Mouse (Mus musculus): ENCODE measurements around the gene Olfr1076. TPM values are rescaled to one million over a fixed set of nuclear protein-coding genes. Genes with fewer than 3 reads are reported as not detected.
A peak's percentile ranks its signal among the peaks of the same experiment; 100 is the strongest.
"Not testable (repeated sequence)": the region's sequence is repeated elsewhere in the genome, so short reads cannot be mapped to it uniquely, and the experiment has no call there.

Olfr1076 gene
- not detected in 2 replicates for polyA plus RNA-seq (2014; fragmentation: Nextera tagmentation; extraction: Ambion mirVana)

GRCm38 (mm10) chr2:86508161-86508560 is at the start of gene Olfr1076:
Gene Olfr1076, plus strand, starts transcription at chr2:86508461.
- no peak for ATAC-seq (ENCODE audit: insufficient number of reproducible peaks, insufficient read depth, low FRiP score, low read depth)
- 66% methylated on average over 1 of the region's 1 CpGs for WGBS
- no peaks in the 10 kb centered on the region for H3K4me1 ChIP-seq (ENCODE audit: control insufficient read depth in 2 of 2, insufficient read depth in 2 of 2, low read length in 2 of 2)

GRCm38 (mm10) chr2:86460434-86460833 is 47.8 kb upstream of the Olfr1076 start:
- no peak for ATAC-seq (ENCODE audit: insufficient number of reproducible peaks, insufficient read depth, low FRiP score, low read depth)
- Histone ChIP-seq H3K9me3 (ENCODE audit: control insufficient read depth, low read length) (no peaks in the 10 kb centered on the region), H3K9ac (ENCODE audit: low read length) (no peak overlapping the region), H3K4me3 (ENCODE audit: control insufficient read depth in 1 of 2, insufficient read depth in 1 of 2, low read depth in 1 of 2, low read length in 2 of 2) (no peak overlapping the region), H3K27ac (replicated peaks in 1 of 2; ENCODE audit: control insufficient read depth in 1 of 2, insufficient read depth in 1 of 2, low read depth in 2 of 2, low read length in 2 of 2) (no peak overlapping the region), H3K4me2 (ENCODE audit: low read length) (no peak overlapping the region), H3K36me3 (ENCODE audit: control insufficient read depth, insufficient read depth, low read length) (no peaks in the 10 kb centered on the region), H3K27me3 (ENCODE audit: control insufficient read depth, insufficient read depth, low read length) (no peaks in the 10 kb centered on the region), H3K4me1 (ENCODE audit: control insufficient read depth in 2 of 2, insufficient read depth in 2 of 2, low read length in 2 of 2) (no peaks in the 10 kb centered on the region)
- WGBS, result 43% methylated on average over 1 of the region's 1 CpGs

More at GRCm38 (mm10) chr2:86508161-86508560, at the start of gene Olfr1076:
- H3K4me2 ChIP-seq (ENCODE audit: low read length), result no peak within 1 kb of the TSS
- H3K9ac ChIP-seq (ENCODE audit: low read length), result no peak within 1 kb of the TSS
- H3K36me3 ChIP-seq (ENCODE audit: control insufficient read depth, insufficient read depth, low read length), result no peaks in the 10 kb centered on the region
- H3K27ac ChIP-seq (replicated peaks in 1 of 2; ENCODE audit: control insufficient read depth in 1 of 2, insufficient read depth in 1 of 2, low read depth in 2 of 2, low read length in 2 of 2), result no peak within 1 kb of the TSS
- H3K27me3 ChIP-seq (ENCODE audit: control insufficient read depth, insufficient read depth, low read length), result no peaks in the 10 kb centered on the region
- no peak within 1 kb of the TSS for H3K4me3 ChIP-seq (ENCODE audit: control insufficient read depth in 1 of 2, insufficient read depth in 1 of 2, low read depth in 1 of 2, low read length in 2 of 2)
- no peaks in the 10 kb centered on the region for H3K9me3 ChIP-seq (ENCODE audit: control insufficient read depth, low read length)

- 31% methylated on average over 10 of the region's 10 CpGs for WGBS
- Histone ChIP-seq H3K27me3 (ENCODE audit: control insufficient read depth, insufficient read depth, low read length) (no peaks in the 10 kb centered on the region), H3K4me1 (ENCODE audit: control insufficient read depth in 2 of 2, insufficient read depth in 2 of 2, low read length in 2 of 2) (no peaks in the 10 kb centered on the region), H3K4me3 (ENCODE audit: control insufficient read depth in 1 of 2, insufficient read depth in 1 of 2, low read depth in 1 of 2, low read length in 2 of 2) (peak overlapping the region in 1 of 2 experiments; percentile 18; a peak in 1 of 4 replicates), H3K4me2 (ENCODE audit: low read length) (peak overlapping the region; percentile 47), H3K36me3 (ENCODE audit: control insufficient read depth, insufficient read depth, low read length) (no peaks in the 10 kb centered on the region), H3K9me3 (ENCODE audit: control insufficient read depth, low read length) (no peaks in the 10 kb centered on the region), H3K27ac (replicated peaks in 1 of 2; ENCODE audit: control insufficient read depth in 1 of 2, insufficient read depth in 1 of 2, low read depth in 2 of 2, low read length in 2 of 2) (no peak overlapping the region), H3K9ac (ENCODE audit: low read length) (no peak overlapping the region)
- ATAC-seq (ENCODE audit: insufficient number of reproducible peaks, insufficient read depth, low FRiP score, low read depth), result no peak
Observed at GRCm38 (mm10) chr2:86464442-86465109, 43.7 kb upstream of the Olfr1076 start.

GRCm38 (mm10) chr2:86487286-86487685 is 21.0 kb upstream of the Olfr1076 start, which contains the start of gene Olfr228:
Gene Olfr228, minus strand, starts transcription at chr2:86487386.
- no peak for ATAC-seq (ENCODE audit: insufficient number of reproducible peaks, insufficient read depth, low FRiP score, low read depth)
- 29% methylated on average over 1 of the region's 1 CpGs for WGBS

GRCm38 (mm10) chr2:86530991-86531390 is 22.7 kb downstream of the Olfr1076 start:
- no peak overlapping the region for H3K4me2 ChIP-seq (ENCODE audit: low read length)
- no peak for ATAC-seq (ENCODE audit: insufficient number of reproducible peaks, insufficient read depth, low FRiP score, low read depth)
- no peak overlapping the region for H3K27ac ChIP-seq (replicated peaks in 1 of 2; ENCODE audit: control insufficient read depth in 1 of 2, insufficient read depth in 1 of 2, low read depth in 2 of 2, low read length in 2 of 2)
- no peaks in the 10 kb centered on the region for H3K27me3 ChIP-seq (ENCODE audit: control insufficient read depth, insufficient read depth, low read length)
- H3K36me3 ChIP-seq (ENCODE audit: control insufficient read depth, insufficient read depth, low read length), result no peaks in the 10 kb centered on the region
- WGBS, result 72% methylated on average over 1 of the region's 1 CpGs
- no peak overlapping the region for H3K9ac ChIP-seq (ENCODE audit: low read length)
- no peak overlapping the region for H3K4me3 ChIP-seq (ENCODE audit: control insufficient read depth in 1 of 2, insufficient read depth in 1 of 2, low read depth in 1 of 2, low read length in 2 of 2)
- no peaks in the 10 kb centered on the region for H3K4me1 ChIP-seq (ENCODE audit: control insufficient read depth in 2 of 2, insufficient read depth in 2 of 2, low read length in 2 of 2)
- no peaks in the 10 kb centered on the region for H3K9me3 ChIP-seq (ENCODE audit: control insufficient read depth, low read length)

More at GRCm38 (mm10) chr2:86487286-86487685, 21.0 kb upstream of the Olfr1076 start, which contains the start of gene Olfr228:
- no peaks in the 10 kb centered on the region for H3K27me3 ChIP-seq (ENCODE audit: control insufficient read depth, insufficient read depth, low read length)
- H3K4me1 ChIP-seq (ENCODE audit: control insufficient read depth in 2 of 2, insufficient read depth in 2 of 2, low read length in 2 of 2), result no peaks in the 10 kb centered on the region
- H3K9ac ChIP-seq (ENCODE audit: low read length), result no peak within 1 kb of the TSS
- H3K36me3 ChIP-seq (ENCODE audit: control insufficient read depth, insufficient read depth, low read length), result no peaks in the 10 kb centered on the region
- H3K27ac ChIP-seq (replicated peaks in 1 of 2; ENCODE audit: control insufficient read depth in 1 of 2, insufficient read depth in 1 of 2, low read depth in 2 of 2, low read length in 2 of 2), result no peak within 1 kb of the TSS
- H3K4me2 ChIP-seq (ENCODE audit: low read length), result no peak within 1 kb of the TSS
- H3K4me3 ChIP-seq (ENCODE audit: control insufficient read depth in 1 of 2, insufficient read depth in 1 of 2, low read depth in 1 of 2, low read length in 2 of 2), result no peak within 1 kb of the TSS
- H3K9me3 ChIP-seq (ENCODE audit: control insufficient read depth, low read length), result no peaks in the 10 kb centered on the region

- 59% methylated on average over 1 of the region's 1 CpGs for WGBS
- Histone ChIP-seq H3K36me3 (ENCODE audit: control insufficient read depth, insufficient read depth, low read length) (no peaks in the 10 kb centered on the region), H3K4me2 (ENCODE audit: low read length) (no peak within 1 kb of the TSS)
Observed at GRCm38 (mm10) chr2:86542380-86542779, 34.1 kb downstream of the Olfr1076 start, which contains the start of gene Olfr1079. Gene Olfr1079, minus strand, starts transcription at chr2:86542480.

GRCm38 (mm10) chr2:86558135-86558534 is 49.9 kb downstream of the Olfr1076 start, which contains the start of gene Olfr1080:
Gene Olfr1080, minus strand, starts transcription at chr2:86558235.
- not testable (repeated sequence) for ATAC-seq (ENCODE audit: insufficient number of reproducible peaks, insufficient read depth, low FRiP score, low read depth); H3K4me1 ChIP-seq (ENCODE audit: control insufficient read depth in 2 of 2, insufficient read depth in 2 of 2, low read length in 2 of 2); H3K9ac ChIP-seq (ENCODE audit: low read length); H3K4me3 ChIP-seq (ENCODE audit: control insufficient read depth in 1 of 2, insufficient read depth in 1 of 2, low read depth in 1 of 2, low read length in 2 of 2); H3K27me3 ChIP-seq (ENCODE audit: control insufficient read depth, insufficient read depth, low read length); H3K27ac ChIP-seq (replicated peaks in 1 of 2; ENCODE audit: control insufficient read depth in 1 of 2, insufficient read depth in 1 of 2, low read depth in 2 of 2, low read length in 2 of 2); H3K4me2 ChIP-seq (ENCODE audit: low read length); H3K9me3 ChIP-seq (ENCODE audit: control insufficient read depth, low read length); H3K36me3 ChIP-seq (ENCODE audit: control insufficient read depth, insufficient read depth, low read length)

More at GRCm38 (mm10) chr2:86542380-86542779, 34.1 kb downstream of the Olfr1076 start, which contains the start of gene Olfr1079:
- no peak within 1 kb of the TSS for H3K9ac ChIP-seq (ENCODE audit: low read length)
- H3K27me3 ChIP-seq (ENCODE audit: control insufficient read depth, insufficient read depth, low read length), result no peaks in the 10 kb centered on the region
- ATAC-seq (ENCODE audit: insufficient number of reproducible peaks, insufficient read depth, low FRiP score, low read depth), result no peak
- H3K4me1 ChIP-seq (ENCODE audit: control insufficient read depth in 2 of 2, insufficient read depth in 2 of 2, low read length in 2 of 2), result no peaks in the 10 kb centered on the region
- no peak within 1 kb of the TSS for H3K27ac ChIP-seq (replicated peaks in 1 of 2; ENCODE audit: control insufficient read depth in 1 of 2, insufficient read depth in 1 of 2, low read depth in 2 of 2, low read length in 2 of 2)
- no peak within 1 kb of the TSS for H3K4me3 ChIP-seq (ENCODE audit: control insufficient read depth in 1 of 2, insufficient read depth in 1 of 2, low read depth in 1 of 2, low read length in 2 of 2)
- H3K9me3 ChIP-seq (ENCODE audit: control insufficient read depth, low read length), result no peaks in the 10 kb centered on the region

Data from heart, embryonic 14.5 days (tissue).